Mouse (Mus musculus) lung, adult 2 months (tissue): ENCODE data around the gene Vps8.

Source experiments
- CTCF ChIP-seq: fragments of 200-500 bp; IDR thresholded peaks from 2 replicates; pipeline ENCODE4 v1.5.1; 2011; ENCODE audit warnings: mild to moderate bottlenecking, low read length, control low read depth; ENCODE audit not compliant: insufficient read depth
- POLR2A ChIP-seq: fragments of 200-500 bp; IDR thresholded peaks from 2 replicates; pipeline ENCODE4 v1.6.1; 2011; ENCODE audit warnings: low read depth, mild to moderate bottlenecking, control low read depth, low read length, borderline replicate concordance; ENCODE audit errors: extremely low read depth

DNA sequence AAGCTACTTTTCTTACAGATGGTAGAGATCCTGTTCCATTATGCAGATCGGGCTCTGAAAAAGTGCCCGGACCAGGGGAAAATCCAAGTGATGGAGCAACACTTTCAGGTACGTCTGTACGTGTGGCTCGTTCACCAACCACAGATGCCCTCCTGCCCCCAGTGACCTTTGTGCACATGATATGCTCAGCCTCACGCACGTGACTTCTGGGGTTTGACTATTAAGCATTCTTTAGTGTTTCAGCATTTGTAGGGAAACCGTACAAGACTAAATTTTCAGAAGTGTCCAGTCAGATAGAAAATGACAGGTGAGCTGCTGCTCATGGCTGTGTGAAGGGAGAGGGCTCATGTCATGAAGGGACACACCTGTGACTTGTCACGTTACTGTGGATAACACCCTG lies 55.5 kb downstream of the Vps8 start:
- TF ChIP-seq POLR2A (no peak), CTCF (no peak)
